Mouse (Mus musculus) midbrain, embryonic 15.5 days (tissue): ENCODE measurements around the gene Itgb5. TPM values are rescaled to one million over a fixed set of nuclear protein-coding genes. Genes with fewer than 3 reads are reported as not detected.

ENCODE experiments used
- ATAC-seq: fragments of 200-750 bp; cut with Nextera tagmentation; replicated peaks from 2 replicates; pipeline ENCODE4 v1.8.0; 2017; ENCODE audit warnings: moderate TSS enrichment
- H3K27ac ChIP-seq: fragments of 300-500 bp; sonication (generic); 2 replicates; pipeline ENCODE4 v1.5.1; 2015; ENCODE audit warnings: mild to moderate bottlenecking, inconsistent platforms
- H3K27me3 ChIP-seq: fragments of 300-500 bp; sonication (generic); replicated peaks from 2 replicates; pipeline ENCODE4 v1.6.1; 2015; ENCODE audit warnings: inconsistent platforms
- H3K36me3 ChIP-seq: fragments of 300-500 bp; sonication (generic); replicated peaks from 2 replicates; pipeline ENCODE4 v1.6.1; 2015; ENCODE audit warnings: inconsistent platforms
- H3K4me1 ChIP-seq: fragments of 300-500 bp; sonication (generic); 2 replicates; pipeline ENCODE4 v1.6.1; 2015; ENCODE audit warnings: inconsistent platforms
- H3K4me2 ChIP-seq: fragments of 300-500 bp; sonication (generic); 2 replicates; pipeline ENCODE4 v1.6.1; 2015; ENCODE audit warnings: inconsistent platforms, mild to moderate bottlenecking, moderate library complexity
- H3K4me3 ChIP-seq: fragments of 300-500 bp; sonication (generic); 2 replicates; pipeline ENCODE4 v1.5.1; 2015; ENCODE audit warnings: mild to moderate bottlenecking, inconsistent platforms
- H3K9ac ChIP-seq: fragments of 300-500 bp; sonication (generic); 2 replicates; pipeline ENCODE4 v1.6.1; 2015; ENCODE audit warnings: mild to moderate bottlenecking, inconsistent platforms
- H3K9me3 ChIP-seq: fragments of 300-500 bp; sonication (generic); 2 replicates; pipeline ENCODE4 v1.6.1; 2016; ENCODE audit warnings: inconsistent platforms
- WGBS: fragments of 180-500 bp; shearing (Covaris S2); methylation state at CpG from one replicate; pipeline ENCODE4 v1.1.7; 2015; ENCODE audit warnings: mixed read lengths; 5-methylcytosine and 5-hydroxymethylcytosine counted together
- polyA plus RNA-seq: library from polyadenylated mRNA; unstranded; fragments of >200 nt; fragmentation: Nextera tagmentation; extraction: Ambion mirVana; gene quantifications from 2 replicates; pipeline ENCODE4 v1.2.1, GENCODE M21; 2015

The Itgb5 gene
- polyA plus RNA-seq, 1 experiment from 2014 or later: 24.1 TPM

GRCm38 (mm10) chr16:33903664-33904441, 74.4 kb downstream of the Itgb5 start:
- peaks cover 5% of the 10 kb centered on the region; the same call in 1 of the 2 replicates for H3K4me1 ChIP-seq
- H3K36me3 ChIP-seq: no peaks in the 10 kb centered on the region
- no peak for ATAC-seq
- no peak overlapping the region for H3K27ac ChIP-seq
- no peak overlapping the region for H3K4me3 ChIP-seq
- H3K4me2 ChIP-seq: no peak overlapping the region
- no peaks in the 10 kb centered on the region for H3K9me3 ChIP-seq
- no peaks in the 10 kb centered on the region for H3K27me3 ChIP-seq
- WGBS: 73% methylated on average over 11 of the region's 11 CpGs
- H3K9ac ChIP-seq: no peak overlapping the region

GRCm38 (mm10) chr16:33904553-33904952, 75.1 kb downstream of the Itgb5 start:
- Histone ChIP-seq H3K4me2 (no peak overlapping the region), H3K36me3 (no peaks in the 10 kb centered on the region), H3K27me3 (no peaks in the 10 kb centered on the region), H3K4me1 (peaks cover 5% of the 10 kb centered on the region; the same call in 1 of the 2 replicates), H3K9ac (no peak overlapping the region), H3K27ac (no peak overlapping the region), H3K9me3 (no peaks in the 10 kb centered on the region), H3K4me3 (no peak overlapping the region)
- ATAC-seq: no peak
- 83% methylated on average over 5 of the region's 5 CpGs for WGBS

DNA sequence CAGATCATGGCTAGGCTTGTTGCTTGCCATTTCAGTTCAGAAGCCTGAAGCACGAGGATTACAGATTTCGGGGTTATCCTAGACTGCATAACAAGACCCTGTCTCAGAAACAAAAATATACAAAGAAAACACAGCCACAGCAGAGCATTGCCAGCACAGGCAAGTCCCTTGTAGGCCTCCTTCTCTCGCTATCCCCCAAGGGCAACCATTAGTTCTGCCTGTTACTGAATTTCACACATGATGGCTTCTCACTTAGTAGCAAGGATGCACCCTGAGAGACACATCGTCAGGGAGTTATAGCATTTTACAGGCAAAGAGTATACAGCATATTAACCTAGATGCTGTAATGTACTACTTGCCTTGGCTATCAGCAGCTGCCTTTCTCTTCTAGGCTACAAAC, 78.8 kb downstream of the Itgb5 start:
- no peaks in the 10 kb centered on the region for H3K36me3 ChIP-seq
- no peak overlapping the region for H3K27ac ChIP-seq
- H3K9ac ChIP-seq: no peak overlapping the region
- no peaks in the 10 kb centered on the region for H3K9me3 ChIP-seq
- H3K4me2 ChIP-seq: no peak overlapping the region
- no peaks in the 10 kb centered on the region for H3K27me3 ChIP-seq
- 61% methylated on average over 4 of the region's 4 CpGs for WGBS
- no peak overlapping the region for H3K4me3 ChIP-seq
- no peak for ATAC-seq
- peaks cover 5% of the 10 kb centered on the region; the same call in 1 of the 2 replicates for H3K4me1 ChIP-seq

DNA sequence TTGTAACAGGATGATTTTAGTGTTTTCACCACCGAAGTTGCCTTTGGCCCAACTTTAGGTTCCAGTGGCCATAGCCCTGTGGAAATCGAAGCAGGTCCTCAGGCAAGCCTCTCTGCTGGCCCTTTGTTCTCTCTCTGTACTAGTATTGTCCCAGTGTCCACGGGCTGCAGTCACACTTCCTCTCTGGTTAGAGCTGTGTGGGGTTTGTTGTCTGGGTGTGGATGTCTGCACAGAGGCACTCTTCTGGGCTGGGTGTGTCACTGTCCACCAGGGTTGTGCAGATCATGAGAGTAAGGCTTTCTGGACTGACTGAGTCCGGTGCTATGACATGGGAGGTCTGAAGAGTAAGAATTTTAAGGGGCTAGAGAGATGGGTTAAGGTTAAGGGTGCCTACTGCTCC, 85.5 kb downstream of the Itgb5 start:
- WGBS: 69% methylated on average over 4 of the region's 4 CpGs
- no peaks in the 10 kb centered on the region for H3K36me3 ChIP-seq
- no peaks in the 10 kb centered on the region for H3K9me3 ChIP-seq
- H3K4me2 ChIP-seq: no peak overlapping the region
- no peak overlapping the region for H3K4me3 ChIP-seq
- no peak overlapping the region for H3K27ac ChIP-seq
- no peaks in the 10 kb centered on the region for H3K27me3 ChIP-seq
- no peak overlapping the region for H3K9ac ChIP-seq
- H3K4me1 ChIP-seq: no peaks in the 10 kb centered on the region
- ATAC-seq: no peak

- Histone ChIP-seq H3K9me3 (no peaks in the 10 kb centered on the region), H3K4me2 (no peak overlapping the region), H3K4me1 (no peaks in the 10 kb centered on the region), H3K36me3 (no peaks in the 10 kb centered on the region), H3K27ac (0 out of 2 replicates have a peak overlapping the region, but pooled peaks have one; percentile 23), H3K4me3 (no peak overlapping the region), H3K9ac (no peak overlapping the region), H3K27me3 (no peaks in the 10 kb centered on the region)
- WGBS: 72% methylated on average over 12 of the region's 12 CpGs
- ATAC-seq: peak; percentile 80
Measured at GRCm38 (mm10) chr16:33916473-33917251, 87.2 kb downstream of the Itgb5 start.

GRCm38 (mm10) chr16:33917390-33917789, 87.9 kb downstream of the Itgb5 start:
- Histone ChIP-seq H3K27me3 (no peaks in the 10 kb centered on the region), H3K9ac (no peak overlapping the region), H3K4me3 (no peak overlapping the region), H3K4me1 (0 out of 2 replicates have a peak, but pooled peaks cover 3% of the 10 kb centered on the region), H3K9me3 (no peaks in the 10 kb centered on the region), H3K36me3 (no peaks in the 10 kb centered on the region), H3K27ac (0 out of 2 replicates have a peak overlapping the region, but pooled peaks have one; percentile 23), H3K4me2 (no peak overlapping the region)
- no peak for ATAC-seq
- 74% methylated on average over 5 of the region's 5 CpGs for WGBS

- no peaks in the 10 kb centered on the region for H3K9me3 ChIP-seq
- no peak overlapping the region for H3K4me2 ChIP-seq
- no peak overlapping the region for H3K27ac ChIP-seq
- no peak overlapping the region for H3K9ac ChIP-seq
- H3K36me3 ChIP-seq: no peaks in the 10 kb centered on the region
- no peak overlapping the region for H3K4me3 ChIP-seq
- 0 out of 2 replicates have a peak, but pooled peaks cover 3% of the 10 kb centered on the region for H3K4me1 ChIP-seq
- 90% methylated on average over 5 of the region's 5 CpGs for WGBS
- ATAC-seq: no peak
- no peaks in the 10 kb centered on the region for H3K27me3 ChIP-seq
Measured at GRCm38 (mm10) chr16:33917926-33918325, 88.5 kb downstream of the Itgb5 start.

- no peak overlapping the region for H3K9ac ChIP-seq
Measured at GRCm38 (mm10) chr16:33921514-33921913, 92.0 kb downstream of the Itgb5 start.

GRCm38 (mm10) chr16:33922111-33923000, 92.9 kb downstream of the Itgb5 start:
- Histone ChIP-seq H3K36me3 (no peaks in the 10 kb centered on the region), H3K9me3 (no peaks in the 10 kb centered on the region), H3K4me2 (no peak overlapping the region), H3K9ac (no peak overlapping the region), H3K27me3 (no peaks in the 10 kb centered on the region), H3K4me1 (0 out of 2 replicates have a peak, but pooled peaks cover 3% of the 10 kb centered on the region), H3K4me3 (no peak overlapping the region), H3K27ac (no peak overlapping the region)
- WGBS: 64% methylated on average over 18 of the region's 18 CpGs
- no peak for ATAC-seq

More at GRCm38 (mm10) chr16:33921514-33921913, 92.0 kb downstream of the Itgb5 start:
- Histone ChIP-seq H3K27ac (no peak overlapping the region), H3K4me3 (no peak overlapping the region), H3K9me3 (no peaks in the 10 kb centered on the region), H3K36me3 (no peaks in the 10 kb centered on the region), H3K4me2 (no peak overlapping the region), H3K27me3 (no peaks in the 10 kb centered on the region), H3K4me1 (0 out of 2 replicates have a peak, but pooled peaks cover 3% of the 10 kb centered on the region)
- WGBS: 92% methylated on average over 5 of the region's 5 CpGs
- ATAC-seq: no peak

GRCm38 (mm10) chr16:33923001-33923316, 93.5 kb downstream of the Itgb5 start:
- Histone ChIP-seq H3K4me2 (no peak overlapping the region), H3K9me3 (no peaks in the 10 kb centered on the region), H3K4me1 (0 out of 2 replicates have a peak, but pooled peaks cover 3% of the 10 kb centered on the region), H3K27ac (no peak overlapping the region), H3K36me3 (no peaks in the 10 kb centered on the region), H3K27me3 (no peaks in the 10 kb centered on the region), H3K4me3 (no peak overlapping the region), H3K9ac (no peak overlapping the region)
- WGBS: 72% methylated on average over 5 of the region's 5 CpGs
- ATAC-seq: no peak

DNA sequence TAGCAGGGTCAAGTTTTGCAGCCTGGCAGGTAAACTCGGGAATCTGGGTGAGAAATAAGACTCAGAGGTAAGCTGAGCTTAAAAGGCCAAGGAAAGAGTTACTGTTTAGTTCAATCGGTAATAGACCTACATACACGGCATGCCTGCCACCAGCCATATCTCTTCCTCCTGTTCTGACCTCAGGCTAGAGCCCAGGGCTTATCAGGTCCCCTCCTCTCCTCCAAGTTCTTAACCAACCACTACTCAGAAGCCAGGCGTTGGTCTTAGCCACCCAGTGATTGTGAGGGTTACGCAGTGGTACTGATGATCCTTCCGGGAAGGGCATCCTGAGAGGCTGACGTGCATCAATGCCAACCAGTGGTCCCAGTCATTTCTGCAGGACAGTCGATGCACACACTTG, 94.3 kb downstream of the Itgb5 start:
- Histone ChIP-seq H3K9ac (no peak overlapping the region), H3K36me3 (no peaks in the 10 kb centered on the region), H3K4me2 (no peak overlapping the region), H3K4me3 (no peak overlapping the region), H3K4me1 (0 out of 2 replicates have a peak, but pooled peaks cover 3% of the 10 kb centered on the region), H3K9me3 (no peaks in the 10 kb centered on the region), H3K27ac (no peak overlapping the region), H3K27me3 (no peaks in the 10 kb centered on the region)
- no peak for ATAC-seq
- 88% methylated on average over 8 of the region's 8 CpGs for WGBS
